Mouse (Mus musculus) gastrocnemius, postnatal 14 days (tissue): ENCODE data around the gene Hbq1b. TPM values are rescaled to one million over a fixed set of nuclear protein-coding genes. Genes with fewer than 3 reads are reported as not detected.
"Not testable (repeated sequence)": the region's sequence is repeated elsewhere in the genome, so short reads cannot be mapped to it uniquely, and the experiment has no call there.

Source experiments
- DNase-seq: peaks from one replicate; pipeline ENCODE4 v3.0.0; 2021; ENCODE audit warnings: mixed read lengths
- intact Hi-C: fragments of 180-260 bp; cut with DNase I; formaldehyde crosslinking; loops from one replicate; pipeline ENCODE4 v1.15.1; 2025; ENCODE audit warnings: low total_unique reads
- total RNA-seq, 2 experiments: library from RNA; stranded (reverse); gene quantifications; 2 replicates each; pipeline ENCODE4 v1.2.3; 2021

Hbq1b gene
- total RNA-seq, 2 experiments from 2014 or later, result 0.41 TPM; not detected in 1

GRCm38 (mm10) chr11:32296203-32296602, 9.4 kb downstream of the Hbq1b start, which contains the start of gene Hba-a2:
TSS of gene Hba-a2 (plus strand) at chr11:32296489.
- DNase-seq, intact Hi-C loops: not testable (repeated sequence)

- intact Hi-C loops, result not testable (repeated sequence)
Measured at GRCm38 (mm10) chr11:32297417-32297816, 10.7 kb downstream of the Hbq1b start.

GRCm38 (mm10) chr11:32297866-32298531, 11.2 kb downstream of the Hbq1b start:
- no peak for DNase-seq
- intact Hi-C loops, result no loop called here

More at GRCm38 (mm10) chr11:32297417-32297816, 10.7 kb downstream of the Hbq1b start:
- DNase-seq, result not testable (repeated sequence)

GRCm38 (mm10) chr11:32298532-32298918, 11.8 kb downstream of the Hbq1b start:
- intact Hi-C loops, result no loop called here

GRCm38 (mm10) chr11:32299865-32300264, 13.1 kb downstream of the Hbq1b start, which contains the start of gene Hbq1a:
TSS of gene Hbq1a (plus strand) at chr11:32300069.
- intact Hi-C loops, result not testable (repeated sequence)
- DNase-seq, result peak; percentile 47

More at GRCm38 (mm10) chr11:32298532-32298918, 11.8 kb downstream of the Hbq1b start:
- DNase-seq, result no peak

- intact Hi-C loops, result no loop called here
- DNase-seq, result no peak
Measured at GRCm38 (mm10) chr11:32300279-32301267, 13.8 kb downstream of the Hbq1b start.

GRCm38 (mm10) chr11:32301506-32301905, 14.7 kb downstream of the Hbq1b start:
- intact Hi-C loops, result no loop called here

GRCm38 (mm10) chr11:32302824-32303419, 16.2 kb downstream of the Hbq1b start:
- intact Hi-C loops, result no loop called here
- DNase-seq, result no peak

More at GRCm38 (mm10) chr11:32301506-32301905, 14.7 kb downstream of the Hbq1b start:
- no peak for DNase-seq

- DNase-seq, result no peak
- intact Hi-C loops, result no loop called here
Measured at GRCm38 (mm10) chr11:32303455-32303854, 16.7 kb downstream of the Hbq1b start.

GRCm38 (mm10) chr11:32307006-32307405, 20.2 kb downstream of the Hbq1b start:
- intact Hi-C loops, result no loop called here
- no peak for DNase-seq

- no peak for DNase-seq
- intact Hi-C loops, result no loop called here
Measured at GRCm38 (mm10) chr11:32309446-32309845, 22.7 kb downstream of the Hbq1b start.

- intact Hi-C loops, result no loop called here
Measured at GRCm38 (mm10) chr11:32309928-32310327, 23.2 kb downstream of the Hbq1b start.

GRCm38 (mm10) chr11:32316009-32316408, 29.2 kb downstream of the Hbq1b start:
- DNase-seq, result no peak
- intact Hi-C loops, result no loop called here

More at GRCm38 (mm10) chr11:32309928-32310327, 23.2 kb downstream of the Hbq1b start:
- no peak for DNase-seq

- no peak for DNase-seq
- intact Hi-C loops, result loop anchor here (5.0 kb wide), 2 partner anchors 33 to 138 kb away; partner anchors contain the start of gene Hbq1b
Measured at GRCm38 (mm10) chr11:32320507-32321195, 33.9 kb downstream of the Hbq1b start.

- intact Hi-C loops, result loop anchor here (5.0 kb wide), 2 partner anchors 34 to 139 kb away; partner anchors contain the start of gene Hbq1b
- peak; percentile 81 for DNase-seq
Measured at GRCm38 (mm10) chr11:32321196-32321565, 34.4 kb downstream of the Hbq1b start.

- intact Hi-C loops, result loop anchor here (5.0 kb wide), 2 partner anchors 37 to 142 kb away; partner anchors contain the start of gene Hbq1b
- DNase-seq, result peak; percentile 86
Measured at GRCm38 (mm10) chr11:32324609-32325008, 37.8 kb downstream of the Hbq1b start.

GRCm38 (mm10) chr11:32331075-32331474, 44.3 kb downstream of the Hbq1b start:
- intact Hi-C loops, result loop anchor here (10.0 kb wide), 1 partner anchor 264 kb away; no protein-coding TSS in a partner anchor
- peak; percentile 47 for DNase-seq

GRCm38 (mm10) chr11:32331861-32332260, 45.1 kb downstream of the Hbq1b start:
- no peak for DNase-seq
- intact Hi-C loops, result loop anchor here (10.0 kb wide), 1 partner anchor 263 kb away; no protein-coding TSS in a partner anchor

- intact Hi-C loops, result loop anchor here (10.0 kb wide), 1 partner anchor 262 kb away; no protein-coding TSS in a partner anchor
- no peak for DNase-seq
Measured at GRCm38 (mm10) chr11:32333235-32333634, 46.5 kb downstream of the Hbq1b start.
